Mouse (Mus musculus) adrenal gland, postnatal 4 days (tissue): ENCODE measurements at regions not wholly inside any gene's neighbourhood (a gene's known extent, or its start where the extent isn't known, plus 50 kb on each side); places are given as distances from the start of the nearest gene placed in this dataset. TPM values are rescaled to one million over a fixed set of nuclear protein-coding genes. Genes with fewer than 3 reads are reported as not detected.

Experiments used
- DNase-seq, 2 experiments: peaks; one replicate each; pipeline ENCODE4 v3.0.0; 2021 to 2022; ENCODE audit warnings: low spot score in 2 of 2, mixed read lengths in 2 of 2
- microRNA-seq: library from miRNA; unstranded; fragments of <30 nt; microRNA quantifications from one replicate; pipeline ENCODE4 v1.2.0, GENCODE M21; 2021

DNA sequence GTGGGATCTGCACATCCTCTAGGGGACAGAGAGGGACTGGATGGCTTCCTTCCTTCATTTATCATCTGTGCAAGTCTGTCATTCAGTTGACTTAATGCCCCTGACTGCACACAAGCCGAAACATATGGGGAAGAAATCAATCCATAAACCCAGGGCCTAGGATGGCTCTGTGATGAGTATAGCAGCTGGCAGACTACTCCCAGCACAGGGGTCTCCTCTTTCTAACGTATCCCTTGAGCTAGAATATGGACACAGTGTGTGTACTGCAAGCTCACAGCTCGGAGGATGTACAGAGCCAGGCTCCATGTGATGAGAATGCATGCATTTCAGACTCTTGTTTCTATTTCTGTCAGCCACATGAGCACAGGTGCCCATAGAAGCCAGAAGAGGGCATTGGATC lies 180.3 kb downstream of the Parn start:
- DNase-seq: no peak

GRCm38 (mm10) chr16:13486571-13486970 lies 181.4 kb downstream of the Parn start:
- no peak for DNase-seq

DNA sequence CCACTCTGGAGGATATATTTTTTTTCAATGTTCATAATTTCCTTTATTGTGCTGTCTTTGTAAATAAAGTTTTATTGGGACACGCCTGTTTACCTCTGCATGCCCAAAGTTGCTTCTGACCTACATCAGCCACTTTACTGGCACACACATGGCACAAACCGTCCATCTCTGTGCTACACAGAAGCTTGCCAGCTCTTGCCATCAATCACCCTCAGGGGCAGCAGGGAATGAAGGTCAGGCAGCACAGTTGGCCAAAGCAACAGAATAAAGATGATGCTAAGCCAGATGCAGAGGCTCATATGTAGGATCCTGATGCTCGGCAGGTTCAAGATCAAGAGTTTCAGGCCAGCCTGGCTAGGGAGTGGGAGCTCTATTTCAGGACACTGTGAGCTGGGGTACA lies 187.7 kb downstream of the Parn start:
- DNase-seq: peak in 1 of 2 experiments; percentile 30

DNA sequence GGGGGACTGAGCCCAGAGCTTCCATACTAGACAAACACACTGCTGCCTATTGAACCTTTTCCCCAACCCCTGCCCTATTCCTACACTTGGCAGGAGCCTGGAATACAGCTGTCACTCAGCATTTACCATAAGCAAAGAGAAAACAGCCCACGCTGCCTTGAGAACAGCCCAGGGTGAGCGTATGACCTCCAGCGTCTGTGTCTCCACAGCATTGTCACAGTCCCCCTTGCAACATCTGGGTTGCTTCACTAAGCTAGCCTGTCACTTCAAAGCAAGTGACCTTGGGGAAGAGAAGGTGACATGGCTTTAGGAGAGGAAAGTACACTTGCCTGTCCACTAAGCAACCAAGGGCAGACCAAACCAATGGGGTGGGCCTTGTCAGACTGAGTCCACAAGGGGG lies 191.3 kb downstream of the Parn start:
- DNase-seq: no peak

GRCm38 (mm10) chr16:13474956-13475355 lies 193.0 kb downstream of the Parn start:
- no peak for DNase-seq

GRCm38 (mm10) chr16:13474274-13474673 lies 193.7 kb downstream of the Parn start:
- no peak for DNase-seq

DNA sequence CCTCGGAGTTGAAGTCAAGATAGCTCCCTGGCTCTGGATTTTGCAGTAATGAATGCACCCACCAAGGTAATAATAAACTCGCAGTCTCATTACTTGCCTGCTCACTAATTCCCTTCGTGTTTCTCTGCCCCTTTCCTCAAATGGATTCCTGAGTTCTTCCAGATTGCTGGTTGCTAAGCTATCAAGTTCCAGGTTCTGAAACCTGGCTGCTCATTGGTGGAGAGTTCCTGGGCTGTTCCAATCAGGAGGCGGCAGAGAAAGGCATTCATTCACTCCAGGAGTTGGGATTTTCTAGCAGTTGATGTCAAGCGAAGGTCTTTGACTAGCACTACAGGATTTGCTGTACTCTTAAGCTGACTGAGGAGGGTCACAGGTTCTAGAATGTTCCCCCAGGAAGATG lies 200.8 kb downstream of the Parn start:
- DNase-seq: no peak

Small RNA genes in the stretch of these regions (microRNA-seq; reads per million reads assigned to microRNA genes)
- gene Mir6365: not detected
